Mouse (Mus musculus) neural tube, embryonic 14.5 days (tissue): ENCODE measurements around the gene Rflna. TPM values are rescaled to one million over a fixed set of nuclear protein-coding genes. Genes with fewer than 3 reads are reported as not detected.

Experiments
- ATAC-seq: fragments of 200-750 bp; cut with Nextera tagmentation; 2 replicates; pipeline ENCODE4 v1.8.0; 2017; ENCODE audit warnings: low read depth, mild to moderate bottlenecking, moderate TSS enrichment, moderate library complexity
- H3K27ac ChIP-seq: fragments of 300-500 bp; sonication (generic); 2 replicates; pipeline ENCODE4 v1.5.1; 2014; ENCODE audit warnings: low read depth, mild to moderate bottlenecking, control low read depth, low read length, moderate library complexity, mixed read lengths
- H3K27me3 ChIP-seq: fragments of 300-500 bp; sonication (generic); 2 replicates; pipeline ENCODE4 v1.6.1; 2014; ENCODE audit warnings: low read length; ENCODE audit not compliant: control insufficient read depth, insufficient read depth
- H3K36me3 ChIP-seq: fragments of 300-500 bp; sonication (generic); 2 replicates; pipeline ENCODE4 v1.6.1; 2014; ENCODE audit warnings: low read length, mixed read lengths; ENCODE audit not compliant: control insufficient read depth, insufficient read depth
- H3K4me1 ChIP-seq: fragments of 300-500 bp; sonication (generic); 2 replicates; pipeline ENCODE4 v1.6.1; 2014; ENCODE audit warnings: low read length; ENCODE audit not compliant: control insufficient read depth, insufficient read depth
- H3K4me2 ChIP-seq: fragments of 300-500 bp; sonication (generic); 2 replicates; pipeline ENCODE4 v1.6.1; 2014; ENCODE audit warnings: mild to moderate bottlenecking, low read depth, low read length, control low read depth
- H3K4me3 ChIP-seq: fragments of 300-500 bp; sonication (generic); 2 replicates; pipeline ENCODE4 v1.5.1; 2014; ENCODE audit warnings: low read depth, low read length, control low read depth, mixed read lengths
- H3K9ac ChIP-seq: fragments of 300-500 bp; sonication (generic); replicated peaks from 2 replicates; pipeline ENCODE4 v1.6.1; 2014; ENCODE audit warnings: low read depth, mild to moderate bottlenecking, control low read depth, low read length, mixed read lengths
- H3K9me3 ChIP-seq: fragments of 300-500 bp; sonication (generic); 2 replicates; pipeline ENCODE4 v1.6.1; 2016; ENCODE audit warnings: low read length; ENCODE audit not compliant: control insufficient read depth
- WGBS: fragments of 180-500 bp; shearing (Covaris S2); extraction: QIAGEN DNeasy Blood & Tissue Kit; methylation state at CpG from one replicate; pipeline ENCODE4 v1.1.7; 2014; 5-methylcytosine and 5-hydroxymethylcytosine counted together
- polyA plus RNA-seq: library from polyadenylated mRNA; unstranded; fragments of >200 nt; fragmentation: Nextera tagmentation; extraction: Ambion mirVana; gene quantifications from 2 replicates; pipeline ENCODE4 v1.2.1, GENCODE M21; 2014

Gene Rflna
- polyA plus RNA-seq, 1 experiment from 2014 or later = 5.6 TPM

DNA sequence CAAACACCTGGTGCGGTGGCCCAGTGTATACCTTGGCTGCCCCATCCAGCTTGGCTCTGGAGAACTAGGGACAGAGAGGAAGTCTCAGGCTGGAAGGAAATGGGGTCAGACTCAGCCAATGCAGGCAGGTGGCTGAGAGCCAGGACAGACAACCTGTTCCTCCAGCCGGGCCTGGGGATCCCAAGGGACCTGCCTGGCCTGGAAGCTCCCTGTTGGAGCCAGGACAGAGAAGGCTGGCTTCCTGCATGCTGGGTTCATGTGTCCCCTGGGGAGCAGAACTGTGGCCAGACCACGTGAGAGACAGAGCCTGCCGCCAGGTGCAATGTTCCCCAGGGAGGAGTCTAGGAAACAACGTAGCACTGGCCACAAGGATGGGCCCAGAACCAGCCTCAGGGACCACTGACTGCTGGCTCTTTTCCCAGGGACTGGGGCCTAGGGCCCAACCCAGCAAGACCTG is 37.1 kb downstream of the Rflna start:
- peaks cover 48% of the 10 kb centered on the region for H3K36me3 ChIP-seq
- 43% methylated on average over 5 of the region's 5 CpGs for WGBS
- no peak overlapping the region for H3K27ac ChIP-seq

DNA sequence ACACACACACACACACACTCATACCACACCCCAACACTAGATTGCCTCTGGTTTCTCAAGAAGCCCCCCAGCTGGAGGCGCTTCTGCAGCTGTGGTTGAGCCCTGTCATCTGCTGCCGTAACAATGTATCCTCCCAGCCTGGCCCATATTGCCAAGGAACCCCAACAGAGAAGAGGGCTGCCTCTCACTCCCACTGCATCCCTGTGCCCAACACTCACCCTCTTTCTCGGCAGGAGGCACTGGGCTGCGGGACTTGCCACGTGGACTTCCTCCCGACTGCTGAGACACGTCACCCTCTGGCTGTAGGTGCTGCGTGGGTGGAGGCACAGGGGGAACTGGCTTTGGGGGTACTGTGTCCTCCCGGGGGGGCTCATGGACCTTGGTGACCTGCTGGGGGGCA is 38.6 kb downstream of the Rflna start:
- peaks cover 38% of the 10 kb centered on the region for H3K36me3 ChIP-seq
- 84% methylated on average over 9 of the region's 9 CpGs for WGBS

More for the DNA sequence above, 37.1 kb downstream of the Rflna start:
- peaks cover 3% of the 10 kb centered on the region; the same call in 1 of the 2 replicates for H3K4me1 ChIP-seq
- no peak overlapping the region for H3K4me2 ChIP-seq
- no peak overlapping the region for H3K4me3 ChIP-seq
- H3K27me3 ChIP-seq = no peaks in the 10 kb centered on the region
- H3K9me3 ChIP-seq = no peaks in the 10 kb centered on the region
- ATAC-seq = no peak
- H3K9ac ChIP-seq = no peak overlapping the region

DNA sequence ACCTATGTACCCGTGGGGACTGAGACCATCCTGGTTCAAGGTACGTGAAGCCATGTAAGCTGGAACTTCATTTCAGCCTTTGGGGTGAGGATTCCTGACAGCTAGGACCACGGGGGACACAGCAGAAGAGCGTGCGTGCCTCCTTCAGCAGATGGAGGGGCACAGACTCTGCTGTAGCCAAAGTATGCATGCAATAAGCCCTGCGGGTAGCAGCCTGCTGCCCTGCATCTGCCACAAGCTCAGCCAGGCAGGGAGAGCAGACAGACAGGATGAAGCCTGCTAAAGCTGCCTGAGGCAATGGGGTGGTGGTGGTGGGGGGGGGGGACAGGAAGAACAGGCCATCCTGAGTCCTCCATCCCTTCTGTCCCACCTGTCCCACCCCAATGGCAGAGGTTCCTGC is 40.4 kb downstream of the Rflna start:
- ATAC-seq = no peak
- Histone ChIP-seq H3K27me3 (no peaks in the 10 kb centered on the region), H3K9me3 (no peaks in the 10 kb centered on the region), H3K4me3 (no peak overlapping the region), H3K9ac (no peak overlapping the region), H3K4me1 (peaks cover 11% of the 10 kb centered on the region; the same call in 1 of the 2 replicates), H3K36me3 (peaks cover 37% of the 10 kb centered on the region), H3K27ac (no peak overlapping the region), H3K4me2 (no peak overlapping the region)
- WGBS = 64% methylated on average over 6 of the region's 6 CpGs

More for the DNA sequence above, 38.6 kb downstream of the Rflna start:
- Histone ChIP-seq H3K9me3 (no peaks in the 10 kb centered on the region), H3K9ac (no peak overlapping the region), H3K4me2 (no peak overlapping the region), H3K27me3 (no peaks in the 10 kb centered on the region), H3K4me1 (peaks cover 11% of the 10 kb centered on the region; the same call in 1 of the 2 replicates), H3K4me3 (no peak overlapping the region), H3K27ac (no peak overlapping the region; the same call in 1 of the 2 replicates)
- no peak for ATAC-seq

DNA sequence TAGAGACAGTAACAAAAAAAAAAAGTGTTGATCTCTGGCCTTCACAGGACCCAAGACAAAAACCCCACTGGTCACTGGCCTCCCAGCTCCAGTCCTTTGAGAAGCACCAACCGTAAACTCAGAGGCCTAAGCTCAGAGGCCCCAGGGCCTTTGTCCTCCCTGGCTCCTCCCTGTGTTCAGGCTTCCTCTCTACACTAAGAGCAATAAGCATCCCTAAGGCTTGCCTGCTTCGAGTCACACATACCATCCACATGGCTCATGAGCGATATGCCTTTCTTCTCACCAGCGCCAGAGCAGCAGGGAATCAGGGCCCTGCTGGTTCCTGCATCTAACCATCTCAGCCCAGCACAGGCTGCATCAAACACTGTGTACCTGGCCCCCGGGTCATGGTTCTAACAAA is 42.2 kb downstream of the Rflna start:
- H3K27me3 ChIP-seq = no peaks in the 10 kb centered on the region
- WGBS = 12% methylated on average over 5 of the region's 5 CpGs
- H3K9ac ChIP-seq = no peak overlapping the region
- peaks cover 45% of the 10 kb centered on the region for H3K36me3 ChIP-seq
- no peak for ATAC-seq
- H3K4me3 ChIP-seq = no peak overlapping the region
- H3K4me2 ChIP-seq = no peak overlapping the region
- H3K4me1 ChIP-seq = peaks cover 11% of the 10 kb centered on the region; the same call in 1 of the 2 replicates
- H3K9me3 ChIP-seq = no peaks in the 10 kb centered on the region
- H3K27ac ChIP-seq = no peak overlapping the region

DNA sequence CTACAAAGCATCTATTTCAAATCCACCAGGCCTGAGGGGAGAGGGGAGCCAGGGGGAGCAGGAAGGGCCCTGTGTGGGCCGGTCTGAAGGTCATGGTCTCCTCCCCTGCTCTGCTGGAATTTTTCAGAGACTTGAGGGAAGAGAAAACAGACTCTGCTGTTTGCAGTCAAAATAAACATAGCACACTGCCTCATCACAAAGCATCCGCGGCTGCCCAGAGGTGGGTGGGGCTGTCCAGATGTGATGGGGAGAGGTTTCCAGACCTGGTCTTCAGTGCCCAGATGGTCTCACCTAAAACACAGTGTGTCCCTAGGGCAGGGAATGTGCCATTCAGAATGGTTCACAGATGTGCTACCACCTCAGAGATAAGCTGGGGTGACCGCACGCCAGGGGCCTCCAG is 43.4 kb downstream of the Rflna start:
- H3K9ac ChIP-seq = no peak overlapping the region
- no peak overlapping the region for H3K27ac ChIP-seq

DNA sequence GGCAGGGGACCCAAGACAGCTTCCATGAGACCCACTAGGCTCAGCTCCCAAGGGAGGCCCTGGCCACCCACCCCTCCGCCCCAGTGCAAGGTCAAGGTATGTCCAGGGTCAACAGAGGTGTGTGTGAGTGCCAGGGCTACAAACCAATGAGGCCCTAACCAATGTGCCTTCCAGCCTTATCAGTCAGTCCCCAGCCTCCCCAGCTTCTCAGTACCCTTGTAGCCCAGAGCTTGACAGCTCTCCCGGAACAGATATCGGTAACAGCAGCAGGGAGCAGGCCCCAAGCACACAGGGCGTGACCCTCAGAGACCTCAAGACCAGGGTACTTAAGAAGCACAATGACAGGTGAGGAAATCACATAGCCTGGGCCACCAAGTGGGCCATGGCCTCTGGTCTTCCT is 46.5 kb downstream of the Rflna start:
- no peak for ATAC-seq
- Histone ChIP-seq H3K27me3 (no peaks in the 10 kb centered on the region), H3K9ac (no peak overlapping the region), H3K4me2 (no peak overlapping the region), H3K4me3 (no peak overlapping the region), H3K9me3 (no peaks in the 10 kb centered on the region), H3K4me1 (peaks cover 8% of the 10 kb centered on the region; the same call in 1 of the 2 replicates), H3K27ac (no peak overlapping the region), H3K36me3 (peaks cover 38% of the 10 kb centered on the region)
- 94% methylated on average over 4 of the region's 4 CpGs for WGBS

More for the DNA sequence above, 43.4 kb downstream of the Rflna start:
- Histone ChIP-seq H3K4me1 (0 out of 2 replicates have a peak, but pooled peaks cover 8% of the 10 kb centered on the region), H3K36me3 (peaks cover 48% of the 10 kb centered on the region), H3K4me2 (no peak overlapping the region), H3K27me3 (no peaks in the 10 kb centered on the region), H3K9me3 (no peaks in the 10 kb centered on the region), H3K4me3 (no peak overlapping the region)
- ATAC-seq = no peak
- 60% methylated on average over 5 of the region's 5 CpGs for WGBS

DNA sequence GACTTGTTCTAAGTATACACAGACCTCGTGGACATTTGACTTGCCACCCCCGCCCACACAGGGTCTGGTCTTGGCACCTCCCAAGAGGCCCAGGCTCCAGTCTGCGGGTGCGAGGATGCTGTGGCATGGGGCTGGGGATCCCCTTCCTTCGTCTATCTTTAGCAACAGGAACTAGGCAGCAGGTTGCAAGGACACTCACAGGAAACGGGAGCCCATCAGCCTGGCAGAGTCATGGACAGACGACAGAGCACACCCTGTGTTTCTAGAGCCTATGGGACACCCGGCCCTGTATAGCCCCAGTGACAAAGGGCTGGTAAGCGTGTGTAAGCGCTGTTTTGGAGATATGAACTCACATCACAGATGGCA is 49.2 kb downstream of the Rflna start:
- Histone ChIP-seq H3K4me2 (no peak overlapping the region), H3K9ac (no peak overlapping the region), H3K4me1 (peaks cover 15% of the 10 kb centered on the region), H3K27ac (no peak overlapping the region), H3K27me3 (no peaks in the 10 kb centered on the region), H3K9me3 (no peaks in the 10 kb centered on the region), H3K4me3 (no peak overlapping the region), H3K36me3 (peaks cover 33% of the 10 kb centered on the region)
- ATAC-seq = no peak
- 83% methylated on average over 10 of the region's 10 CpGs for WGBS

DNA sequence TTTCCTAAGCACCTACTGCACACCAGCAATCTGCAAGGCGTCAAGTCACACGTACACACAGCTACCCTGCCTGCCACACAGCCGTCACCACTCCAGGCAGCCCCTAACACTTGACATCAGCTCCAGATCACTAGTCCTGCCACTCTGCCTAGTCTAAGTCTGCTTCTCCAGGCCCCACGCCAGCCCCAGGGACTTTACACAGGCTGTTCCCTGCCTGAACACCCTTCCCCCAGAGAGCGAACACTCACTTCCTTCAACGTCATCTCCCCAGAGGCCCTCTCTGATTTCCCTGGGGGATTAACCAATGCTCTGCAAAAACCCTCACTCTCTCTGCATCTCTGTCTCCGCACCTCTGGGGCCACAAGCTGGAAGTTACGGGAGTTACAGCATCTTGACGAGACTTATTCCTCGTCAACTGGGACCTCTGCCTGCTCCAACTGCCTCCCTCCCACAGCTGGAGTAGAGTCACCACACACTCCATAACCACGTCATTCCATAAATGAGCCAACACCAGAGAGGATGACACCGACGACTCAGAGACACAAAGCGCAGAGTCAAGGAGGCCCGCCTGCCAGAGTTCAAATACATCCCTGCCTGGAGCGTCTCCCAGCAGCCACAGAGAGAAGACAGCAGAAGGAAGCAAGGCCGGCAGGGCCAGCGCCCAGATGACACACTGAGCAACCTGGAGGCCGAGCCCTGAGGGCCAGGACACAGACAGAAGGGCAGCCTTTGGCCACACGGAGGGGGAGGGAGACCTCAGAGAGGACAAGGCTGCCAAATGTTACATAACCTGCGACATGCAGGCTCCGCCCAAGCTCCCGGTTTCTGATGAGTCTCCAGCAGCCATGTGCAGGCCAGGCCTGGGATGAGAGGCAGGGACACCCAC is 49.8 kb downstream of the Rflna start:
- no peak overlapping the region for H3K9ac ChIP-seq
- H3K4me1 ChIP-seq = peaks cover 20% of the 10 kb centered on the region
- no peaks in the 10 kb centered on the region for H3K27me3 ChIP-seq
- WGBS = 75% methylated on average over 23 of the region's 23 CpGs
- peaks cover 27% of the 10 kb centered on the region for H3K36me3 ChIP-seq
- no peak overlapping the region for H3K4me3 ChIP-seq
- ATAC-seq = no peak
- H3K27ac ChIP-seq = no peak overlapping the region
- H3K4me2 ChIP-seq = no peak overlapping the region
- H3K9me3 ChIP-seq = no peaks in the 10 kb centered on the region

DNA sequence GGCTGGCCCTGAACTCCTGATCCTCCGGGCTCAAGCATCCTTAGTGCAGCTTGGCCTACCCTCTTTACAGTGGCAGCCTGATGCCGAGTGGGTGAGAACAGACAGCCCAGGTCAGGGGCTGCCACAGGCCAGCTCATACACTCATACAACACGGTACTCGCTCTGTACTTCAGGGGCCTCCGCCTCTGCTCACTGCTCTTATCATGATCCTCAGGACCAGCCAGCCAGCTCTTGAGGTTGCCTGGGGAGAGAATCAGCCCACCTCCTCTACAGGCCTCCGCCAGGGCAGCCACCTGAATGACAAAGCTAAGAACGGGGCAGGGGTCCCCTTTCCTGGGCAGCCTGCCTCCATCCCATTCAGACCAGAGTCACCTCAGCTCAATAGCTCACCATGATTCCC is 50.6 kb downstream of the Rflna start:
- Histone ChIP-seq H3K9me3 (no peaks in the 10 kb centered on the region), H3K4me3 (no peak overlapping the region), H3K4me2 (no peak overlapping the region), H3K27ac (no peak overlapping the region), H3K27me3 (no peaks in the 10 kb centered on the region), H3K4me1 (peaks cover 28% of the 10 kb centered on the region), H3K36me3 (peaks cover 19% of the 10 kb centered on the region), H3K9ac (no peak overlapping the region)
- WGBS = 87% methylated on average over 7 of the region's 7 CpGs
- ATAC-seq = no peak
